In genomic region chr19:24097666-24098455, GRCm38 (mm10) we compare ENCODE assay signal across 18 mouse cellular contexts.
DNase-seq lines count a peak whose midpoint lies in the region; ATAC-seq and TF ChIP-seq lines count a peak whose summit lies in the region.
"Had no signal": no experiment of that assay in that cellular context is flagged by ENCODE, and none has a peak within 500 bp of the region (broad histone marks: within the 10 kb centered on the region; RNA-seq: fewer than 3 reads in every experiment).

No protein-coding gene starts in this region.

- H3K9me3 ChIP-seq in stomach, postnatal 0 days (ENCODE audit: control insufficient read depth, low read length): no peaks in the 10 kb centered on the region
- H3K9me3 ChIP-seq in embryonic facial prominence, embryonic 10.5 days: no peaks in the 10 kb centered on the region
- H3K9me3 ChIP-seq in forebrain, embryonic 11.5 days (ENCODE audit: control insufficient read depth, low read length): no peaks in the 10 kb centered on the region
- H3K9me3 ChIP-seq: embryonic facial prominence, embryonic 13.5 days; forebrain, embryonic 13.5 days; heart, embryonic 15.5 days; hindbrain, embryonic 15.5 days had no signal

- H3K79me2 ChIP-seq in heart, adult 2 months (replicated peaks; ENCODE audit: control insufficient read depth, insufficient read depth, low read length): no peaks in the 10 kb centered on the region

- no peak overlapping the region for H3K9ac ChIP-seq in heart, adult 2 months (ENCODE audit: low read depth, low read length)
- H3K9ac ChIP-seq in stomach, postnatal 0 days (ENCODE audit: low read length): no peak overlapping the region
- no peak overlapping the region for H3K9ac ChIP-seq in forebrain, embryonic 11.5 days (ENCODE audit: low read length)
- H3K9ac ChIP-seq: embryonic facial prominence, embryonic 13.5 days; forebrain, embryonic 13.5 days; forebrain, postnatal 0 days; heart, embryonic 15.5 days; hindbrain, embryonic 15.5 days had no signal

- 0 out of 2 replicates have a peak, but pooled peaks have one; percentile 1 for ATAC-seq in stomach, postnatal 0 days (ENCODE audit: low FRiP score, low TSS enrichment)
- no peak for ATAC-seq in forebrain, embryonic 11.5 days (replicated peaks; ENCODE audit: low FRiP score)
- ATAC-seq: forebrain, embryonic 13.5 days; forebrain, postnatal 0 days; intestine, embryonic 16.5 days had no signal

- peak; percentile 13 for DNase-seq in adrenal gland, postnatal 10 days
- DNase-seq in adrenal gland, postnatal 36 days: no peak
- DNase-seq in heart, postnatal 14 days: peak; percentile 25 to 26
- no peak for DNase-seq in heart, adult 2 months
- DNase-seq in stomach, postnatal 0 days (ENCODE audit: low spot score): no peak
- no peak for DNase-seq in embryonic facial prominence, embryonic 10.5 days (ENCODE audit: low spot score)
- no peak for DNase-seq in forebrain, embryonic 11.5 days (ENCODE audit: low spot score)
- DNase-seq: cerebellum, adult 11-12 months; cerebellum, adult 9-10 months; cerebellum, postnatal 25 days; forebrain, postnatal 0 days; gastrocnemius, postnatal 36 days had no signal

- H3K4me3 ChIP-seq in heart, adult 2 months: no peak overlapping the region
- no peak overlapping the region for H3K4me3 ChIP-seq in stomach, postnatal 0 days (ENCODE audit: low read depth, low read length)
- H3K4me3 ChIP-seq in embryonic facial prominence, embryonic 10.5 days: no peak overlapping the region
- no peak overlapping the region for H3K4me3 ChIP-seq in forebrain, embryonic 11.5 days (ENCODE audit: low read depth, low read length)
- H3K4me3 ChIP-seq: embryonic facial prominence, embryonic 13.5 days; forebrain, embryonic 13.5 days; heart, embryonic 15.5 days; hindbrain, embryonic 15.5 days had no signal

- no peak overlapping the region for H3K27ac ChIP-seq in heart, adult 2 months
- H3K27ac ChIP-seq in stomach, postnatal 0 days (replicated peaks): no peak overlapping the region
- no peak overlapping the region for H3K27ac ChIP-seq in embryonic facial prominence, embryonic 10.5 days (replicated peaks)
- H3K27ac ChIP-seq in forebrain, embryonic 11.5 days (ENCODE audit: low read depth, low read length): no peak overlapping the region
- H3K27ac ChIP-seq: embryonic facial prominence, embryonic 13.5 days; forebrain, embryonic 13.5 days; heart, embryonic 15.5 days; hindbrain, embryonic 15.5 days had no signal

- intact Hi-C loops in heart, postnatal 14 days (cut with DNase I): loop anchor here (5.0 kb wide), 1 partner anchor 131 kb away; no protein-coding TSS in a partner anchor
- intact Hi-C loops in heart, adult 2 months (cut with DNase I): no loop called here

- no peak overlapping the region for H3K4me2 ChIP-seq in stomach, postnatal 0 days (replicated peaks; ENCODE audit: low read depth)
- H3K4me2 ChIP-seq in forebrain, embryonic 11.5 days (ENCODE audit: low read depth, low read length, severe bottlenecking): no peak overlapping the region
- H3K4me2 ChIP-seq: forebrain, embryonic 13.5 days; heart, embryonic 11.5 days; heart, embryonic 15.5 days; hindbrain, embryonic 15.5 days had no signal

- no peak for TF ChIP-seq POLR2A in heart, adult 2 months (IDR thresholded peaks at IDR 0.05; ENCODE audit: insufficient read depth, low read depth, low read length)

- no peaks in the 10 kb centered on the region for H3K36me3 ChIP-seq in heart, adult 2 months (ENCODE audit: control insufficient read depth, insufficient read depth, low read length)
- peaks cover 6% of the 10 kb centered on the region; the same call in 1 of the 2 replicates for H3K36me3 ChIP-seq in stomach, postnatal 0 days (ENCODE audit: control insufficient read depth, insufficient read depth, low read length)
- peaks cover 83% of the 10 kb centered on the region for H3K36me3 ChIP-seq in embryonic facial prominence, embryonic 10.5 days (replicated peaks)
- H3K36me3 ChIP-seq in forebrain, embryonic 11.5 days (ENCODE audit: control insufficient read depth, insufficient read depth, low read length): no peaks in the 10 kb centered on the region; the same call in 1 of the 2 replicates
- H3K36me3 ChIP-seq: hindbrain, embryonic 15.5 days had no signal

- no peak for TF ChIP-seq EP300 in heart, adult 2 months (IDR thresholded peaks at IDR 0.05; ENCODE audit: insufficient read depth, low read depth, low read length)
- no peak for TF ChIP-seq EP300 in stomach, postnatal 0 days (optimal IDR thresholded peaks at IDR 0.05)

- no peaks in the 10 kb centered on the region for H3K27me3 ChIP-seq in heart, adult 2 months (ENCODE audit: control insufficient read depth, insufficient read depth, low read length)
- H3K27me3 ChIP-seq in stomach, postnatal 0 days (ENCODE audit: control insufficient read depth, insufficient read depth, low read length): no peaks in the 10 kb centered on the region
- no peaks in the 10 kb centered on the region for H3K27me3 ChIP-seq in embryonic facial prominence, embryonic 10.5 days (replicated peaks; ENCODE audit: low read depth, poor library complexity, severe bottlenecking)
- no peaks in the 10 kb centered on the region for H3K27me3 ChIP-seq in forebrain, embryonic 11.5 days (ENCODE audit: control insufficient read depth, insufficient read depth, low read length)
- H3K27me3 ChIP-seq: embryonic facial prominence, embryonic 13.5 days; forebrain, embryonic 13.5 days; heart, embryonic 15.5 days; hindbrain, embryonic 15.5 days had no signal

- H3K4me1 ChIP-seq in heart, adult 2 months (ENCODE audit: control insufficient read depth, insufficient read depth, low read length): no peaks in the 10 kb centered on the region
- H3K4me1 ChIP-seq in stomach, postnatal 0 days (replicated peaks; ENCODE audit: control insufficient read depth, insufficient read depth): no peaks in the 10 kb centered on the region
- H3K4me1 ChIP-seq in embryonic facial prominence, embryonic 10.5 days: peaks cover 6% of the 10 kb centered on the region; the same call in 1 of the 2 replicates
- no peaks in the 10 kb centered on the region for H3K4me1 ChIP-seq in forebrain, embryonic 11.5 days (replicated peaks; ENCODE audit: control insufficient read depth, insufficient read depth, low read length)
- H3K4me1 ChIP-seq: forebrain, embryonic 13.5 days; hindbrain, embryonic 15.5 days had no signal

- WGBS in heart, adult 2 months: 72% methylated on average over 16 of the region's 16 CpGs
- 83% methylated on average over 16 of the region's 16 CpGs for WGBS in stomach, postnatal 0 days
- WGBS in embryonic facial prominence, embryonic 10.5 days: 88% methylated on average over 16 of the region's 16 CpGs
- WGBS in forebrain, embryonic 11.5 days: 89% methylated on average over 16 of the region's 16 CpGs

- TF ChIP-seq CTCF in heart, adult 2 months (IDR thresholded peaks at IDR 0.05): no peak
- TF ChIP-seq CTCF in stomach, postnatal 0 days (IDR thresholded peaks at IDR 0.05; ENCODE audit: low read depth): no peak

Comparison
In these comparisons a context has a peak if more than half of its experiments do, and no peak if none do; other contexts are left out.
1. DNase-seq: peak in adrenal gland, postnatal 10 days (single experiment) and heart, postnatal 14 days (2 of 2); none in adrenal gland, postnatal 36 days (0 of 2), heart, adult 2 months (0 of 2), stomach, postnatal 0 days (single experiment), embryonic facial prominence, embryonic 10.5 days (single experiment) and forebrain, embryonic 11.5 days (single experiment).